ENCODE assay signal across 13 mouse cellular contexts in genomic region chr19:55331776-55332175, GRCm38 (mm10).
"Had no signal": no experiment of that assay in that cellular context is flagged by ENCODE, and none has a peak within 500 bp of the region (broad histone marks: within the 10 kb centered on the region; RNA-seq: fewer than 3 reads in every experiment).

No protein-coding gene starts in this region.

- DNase-seq: kidney, postnatal 14 days; kidney, postnatal 4 days; left cerebral cortex, postnatal 4 days; liver, postnatal 0 days; lung, embryonic 14.5 days; midbrain, embryonic 14.5 days; thymus, adult 18-20 months; thymus, postnatal 36 days had no signal

- H3K9ac ChIP-seq: limb, embryonic 12.5 days; limb, embryonic 15.5 days; liver, embryonic 14.5 days; liver, postnatal 0 days; lung, embryonic 14.5 days had no signal

- H3K27me3 ChIP-seq: limb, embryonic 12.5 days; limb, embryonic 15.5 days had no signal

- H3K27ac ChIP-seq: limb, embryonic 12.5 days; limb, embryonic 15.5 days; liver, embryonic 14.5 days; macrophage had no signal

- H3K4me3 ChIP-seq: limb, embryonic 12.5 days; limb, embryonic 15.5 days had no signal

- H3K4me1 ChIP-seq: limb, embryonic 12.5 days had no signal

- H3K9me3 ChIP-seq: limb, embryonic 12.5 days; limb, embryonic 15.5 days had no signal

- H3K4me2 ChIP-seq: limb, embryonic 12.5 days; limb, embryonic 15.5 days; liver, embryonic 11.5 days; lung, embryonic 14.5 days had no signal
